Mouse (Mus musculus) cerebellum, adult 2 months (tissue): ENCODE measurements at regions not wholly inside any gene's neighbourhood (a gene's known extent, or its start where the extent isn't known, plus 50 kb on each side); places are given as distances from the start of the nearest gene placed in this dataset.
"Not testable (repeated sequence)": the region's sequence is repeated elsewhere in the genome, so short reads cannot be mapped to it uniquely, and the experiment has no call there.

Experiments
- DNase-seq, 2 experiments: peaks; one replicate each; pipeline ENCODE4 v3.0.0; 2021
- H3K27ac ChIP-seq: fragments of 200-500 bp; 2 replicates; pipeline ENCODE4 v1.5.1; 2012; ENCODE audit warnings: low read length, control low read depth, inconsistent platforms; ENCODE audit not compliant: insufficient read depth
- H3K27me3 ChIP-seq: fragments of 200-500 bp; 2 replicates; pipeline ENCODE4 v1.6.1; 2012; ENCODE audit warnings: inconsistent platforms, mild to moderate bottlenecking, low read length, moderate library complexity; ENCODE audit not compliant: control insufficient read depth, insufficient read depth
- H3K4me1 ChIP-seq: fragments of 200-500 bp; 2 replicates; pipeline ENCODE4 v1.6.1; 2011; ENCODE audit warnings: low read length; ENCODE audit not compliant: control insufficient read depth, insufficient read depth
- H3K4me3 ChIP-seq: fragments of 200-500 bp; replicated peaks from 2 replicates; pipeline ENCODE3; 2011; ENCODE audit warnings: mild to moderate bottlenecking, low read depth, low read length, control low read depth; ENCODE audit not compliant: insufficient read depth
- CTCF ChIP-seq: fragments of 200-500 bp; IDR thresholded peaks from 2 replicates; pipeline ENCODE4 v1.5.1; 2011; ENCODE audit warnings: low read depth, mild to moderate bottlenecking, control low read depth, low read length, moderate library complexity, borderline replicate concordance; ENCODE audit not compliant: insufficient read depth
- POLR2A ChIP-seq: fragments of 200-500 bp; IDR thresholded peaks from 2 replicates; pipeline ENCODE4 v1.6.1; 2011; ENCODE audit warnings: low read length, control low read depth, borderline replicate concordance; ENCODE audit not compliant: insufficient read depth
- WGBS: fragments of 180-500 bp; shearing (Covaris S2); methylation state at CpG from one replicate; pipeline ENCODE4 v1.1.7; 2018; 5-methylcytosine and 5-hydroxymethylcytosine counted together

DNA sequence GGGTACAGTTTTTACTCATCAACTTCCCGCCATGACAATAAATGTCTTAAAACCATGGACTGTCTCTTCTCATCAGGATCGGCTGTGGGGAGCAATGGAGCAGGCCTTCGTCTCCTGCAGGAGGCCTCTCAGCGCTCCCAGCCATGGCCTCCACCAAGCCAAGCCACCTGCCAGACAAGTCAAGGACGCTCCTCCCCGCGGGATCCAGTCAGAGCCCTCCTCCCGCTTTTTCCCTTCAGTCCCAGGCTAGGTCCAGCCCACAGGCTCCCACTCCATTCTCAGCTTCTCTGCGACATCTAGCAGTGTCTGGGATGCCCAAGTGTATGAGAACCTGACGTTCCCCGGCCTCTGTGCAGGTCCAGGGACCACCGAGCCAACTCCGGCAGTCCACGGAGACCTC, 90.2 kb downstream of the Enc1 start:
- DNase-seq: no peak
- Histone ChIP-seq H3K4me3 (no peak overlapping the region), H3K4me1 (no peaks in the 10 kb centered on the region), H3K27me3 (no peaks in the 10 kb centered on the region; the same call in 1 of the 2 replicates), H3K27ac (no peak overlapping the region)
- 77% methylated on average over 14 of the region's 14 CpGs for WGBS
- TF ChIP-seq CTCF (no peak), POLR2A (no peak)

DNA sequence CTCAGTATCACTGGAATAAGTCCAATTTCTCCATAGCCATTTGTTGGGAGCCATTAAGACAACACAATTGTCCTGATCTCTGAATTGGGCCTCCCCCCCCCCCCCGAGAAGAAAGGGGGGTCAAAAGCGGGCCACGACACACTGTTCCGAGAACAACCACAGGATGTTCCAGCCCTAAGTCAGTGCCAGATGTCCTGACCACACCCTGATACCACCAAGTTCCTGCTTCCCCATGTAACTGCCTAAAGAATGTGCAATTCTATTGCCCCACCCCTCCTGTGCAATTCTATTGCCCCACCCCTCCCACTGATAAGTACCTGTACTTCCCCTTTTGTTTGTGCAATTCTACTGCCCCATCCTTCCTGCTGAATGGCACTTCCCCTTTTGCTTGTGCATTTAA, 80.4 kb downstream of the Enc1 start:
- not testable (repeated sequence) for DNase-seq
- 84% methylated on average over 4 of the region's 4 CpGs for WGBS

DNA sequence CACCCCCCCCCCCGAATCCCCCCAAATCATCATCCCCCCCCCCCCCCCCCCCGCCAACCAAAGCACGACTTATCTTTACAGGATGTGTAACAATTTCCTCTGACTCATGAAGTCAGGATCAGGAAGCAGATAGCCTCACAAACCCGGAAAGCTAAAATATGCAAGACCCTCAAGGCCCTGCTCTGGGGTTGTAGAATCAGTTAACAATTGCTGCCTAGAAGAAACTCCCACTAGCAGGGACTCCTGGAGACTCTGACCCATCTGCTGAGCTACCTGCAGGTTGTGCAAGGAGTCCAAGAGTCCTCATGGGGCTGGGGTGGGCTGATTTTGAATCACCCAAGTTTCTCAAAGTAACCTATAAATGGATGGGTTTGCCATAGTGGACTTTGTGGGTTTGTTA, 79.9 kb downstream of the Enc1 start:
- Histone ChIP-seq H3K27ac (no peak overlapping the region), H3K27me3 (no peaks in the 10 kb centered on the region), H3K4me1 (no peaks in the 10 kb centered on the region), H3K4me3 (no peak overlapping the region)
- DNase-seq: no peak
- 47% methylated on average over 4 of the region's 4 CpGs for WGBS
- no peak for TF ChIP-seq POLR2A
- TF ChIP-seq CTCF: no peak

More for the DNA sequence above, 80.4 kb downstream of the Enc1 start:
- H3K27me3 ChIP-seq, H3K4me1 ChIP-seq, H3K27ac ChIP-seq, H3K4me3 ChIP-seq: not testable (repeated sequence)

DNA sequence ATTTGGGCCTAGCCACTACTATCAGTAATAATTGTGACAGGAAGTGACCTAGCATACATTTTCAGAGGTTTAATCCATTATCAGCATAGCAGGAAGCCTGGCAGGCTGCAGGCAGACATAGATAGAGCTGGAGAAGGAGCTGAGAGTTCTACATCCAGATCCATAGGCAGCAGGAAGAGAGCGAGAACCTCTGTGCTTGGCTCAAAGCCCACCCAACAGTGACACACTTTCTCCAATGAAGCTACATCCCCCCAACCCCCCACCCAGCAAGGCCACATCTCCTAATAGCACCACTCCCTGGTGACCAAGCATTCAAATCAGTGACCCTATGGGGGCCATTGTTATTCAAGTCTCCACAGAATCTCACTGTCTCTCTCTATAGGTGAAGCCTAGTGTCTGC, 79.4 kb downstream of the Enc1 start:
- no peaks in the 10 kb centered on the region for H3K27me3 ChIP-seq
- 92% methylated on average over 1 of the region's 1 CpGs for WGBS
- TF ChIP-seq POLR2A: no peak
- TF ChIP-seq CTCF: no peak

DNA sequence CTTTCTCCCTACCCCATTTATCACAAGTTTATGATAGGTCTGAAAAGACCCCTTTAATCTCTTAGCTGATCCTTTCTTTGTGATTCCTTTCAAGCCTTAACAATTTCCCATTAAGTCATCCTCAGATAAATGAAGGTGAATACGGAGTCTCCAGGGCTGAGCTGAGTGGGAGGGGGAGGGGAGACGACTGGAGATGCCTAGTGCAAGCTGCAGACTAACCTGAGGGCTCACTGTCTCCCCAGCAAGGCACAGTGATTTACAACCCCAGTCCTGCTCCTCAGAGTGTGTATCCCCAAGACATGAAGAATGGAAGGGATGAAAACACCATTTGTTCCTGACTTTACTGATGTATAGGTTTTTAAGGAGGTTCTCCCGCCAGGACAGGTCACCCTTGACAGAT, 76.7 kb downstream of the Enc1 start:
- Histone ChIP-seq H3K4me1 (peaks cover 3% of the 10 kb centered on the region; the same call in 1 of the 2 replicates), H3K27ac (no peak overlapping the region), H3K27me3 (no peaks in the 10 kb centered on the region; the same call in 1 of the 2 replicates), H3K4me3 (no peak overlapping the region)
- TF ChIP-seq CTCF: no peak
- TF ChIP-seq POLR2A: no peak
- 53% methylated on average over 3 of the region's 3 CpGs for WGBS
- DNase-seq: no peak

More for the DNA sequence above, 79.4 kb downstream of the Enc1 start:
- Histone ChIP-seq H3K27ac (no peak overlapping the region), H3K4me1 (no peaks in the 10 kb centered on the region), H3K4me3 (no peak overlapping the region)
- DNase-seq: no peak

GRCm38 (mm10) chr13:97312420-97313370, 71.8 kb downstream of the Enc1 start:
- Histone ChIP-seq H3K27ac (no peak overlapping the region), H3K4me3 (no peak overlapping the region), H3K27me3 (no peaks in the 10 kb centered on the region; the same call in 1 of the 2 replicates), H3K4me1 (peaks cover 3% of the 10 kb centered on the region; the same call in 1 of the 2 replicates)
- WGBS: 37% methylated on average over 16 of the region's 16 CpGs
- TF ChIP-seq CTCF (no peak), POLR2A (no peak)
- DNase-seq: no peak

- Histone ChIP-seq H3K4me1 (peaks cover 3% of the 10 kb centered on the region; the same call in 1 of the 2 replicates), H3K27me3 (no peaks in the 10 kb centered on the region; the same call in 1 of the 2 replicates), H3K4me3 (no peak overlapping the region), H3K27ac (no peak overlapping the region)
- TF ChIP-seq CTCF (no peak), POLR2A (no peak)
- WGBS: 68% methylated on average over 4 of the region's 4 CpGs
- no peak for DNase-seq
Observed at GRCm38 (mm10) chr13:97311340-97311739, 70.4 kb downstream of the Enc1 start.

DNA sequence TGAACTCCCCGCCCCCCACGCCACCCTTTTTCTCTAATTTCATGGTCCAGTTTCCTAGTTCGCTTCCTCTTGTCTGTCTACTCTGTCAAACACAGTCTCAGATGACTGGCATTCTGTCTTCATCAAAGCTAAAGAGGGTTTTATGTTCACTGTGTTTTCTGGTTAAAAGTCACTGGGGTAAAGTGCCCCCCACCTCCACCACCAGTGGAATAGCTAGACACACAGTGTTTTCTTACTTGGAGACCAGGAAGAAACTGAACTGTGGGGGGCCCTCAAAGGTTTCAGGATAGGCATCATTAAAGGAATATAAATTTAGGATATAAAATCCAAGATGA, 69.9 kb downstream of the Enc1 start:
- no peaks in the 10 kb centered on the region; the same call in 1 of the 2 replicates for H3K27me3 ChIP-seq
- DNase-seq: no peak
- H3K4me3 ChIP-seq: no peak overlapping the region
- TF ChIP-seq POLR2A (no peak), CTCF (no peak)
- H3K4me1 ChIP-seq: peaks cover 3% of the 10 kb centered on the region; the same call in 1 of the 2 replicates
- 75% methylated on average over 3 of the region's 3 CpGs for WGBS
- no peak overlapping the region for H3K27ac ChIP-seq
